Mouse (Mus musculus) left cerebral cortex, adult 9 months (tissue): ENCODE measurements around the gene Tcerg1l.

Experiments used
- DNase-seq, 2 experiments: peaks; one replicate each; pipeline ENCODE4 v3.0.0; 2022; ENCODE audit warnings: low spot score in 2 of 2

The Tcerg1l gene

DNA sequence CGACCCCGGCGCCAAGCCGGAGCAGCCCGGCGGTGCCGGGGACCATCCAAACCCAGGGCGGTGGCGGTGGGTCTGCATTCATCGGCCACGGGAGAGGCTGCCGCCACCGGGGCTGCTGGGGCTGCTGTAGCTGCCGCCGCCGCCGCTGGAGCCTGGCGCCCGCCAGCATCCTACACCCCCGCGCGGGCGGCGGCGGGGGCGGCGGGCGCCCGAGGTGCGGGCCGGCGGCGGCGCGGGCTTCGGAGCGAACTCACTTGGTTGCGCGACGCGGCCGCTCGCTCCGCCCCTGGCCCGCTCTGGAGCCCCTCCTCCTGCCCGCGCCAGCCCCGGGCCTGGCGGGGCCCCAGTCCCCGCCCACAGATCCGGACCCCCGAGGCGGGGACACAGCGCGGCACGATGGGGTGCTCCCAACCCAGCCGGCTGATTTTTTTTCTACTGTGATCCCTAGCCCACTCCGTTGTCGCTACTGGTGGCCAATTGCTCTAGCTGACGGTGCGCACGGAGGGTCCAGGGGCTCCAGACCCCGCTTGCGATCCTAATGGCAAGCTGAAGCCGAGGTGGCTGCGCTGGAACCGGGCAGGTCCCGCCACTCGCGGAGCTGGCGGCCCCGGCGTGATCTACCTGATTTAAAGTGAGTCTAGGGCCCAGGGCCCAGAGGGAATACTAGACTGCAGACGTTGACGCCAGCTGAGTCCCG lies at the start of gene Tcerg1l:
Tcerg1l (minus strand) TSS at position 246 of the 697 bp plus-strand sequence.
- DNase-seq, result no peak

- no peak for DNase-seq
These were observed 44.6 kb upstream of the Tcerg1l start for GRCm38 (mm10) chr7:138442096-138442495.

GRCm38 (mm10) chr7:138432541-138432940 lies 35.0 kb upstream of the Tcerg1l start:
- DNase-seq, result no peak

- DNase-seq, result no peak
These were observed 33.9 kb upstream of the Tcerg1l start for GRCm38 (mm10) chr7:138431456-138431855.

GRCm38 (mm10) chr7:138429916-138430315 lies 32.4 kb upstream of the Tcerg1l start:
- DNase-seq, result no peak

DNA sequence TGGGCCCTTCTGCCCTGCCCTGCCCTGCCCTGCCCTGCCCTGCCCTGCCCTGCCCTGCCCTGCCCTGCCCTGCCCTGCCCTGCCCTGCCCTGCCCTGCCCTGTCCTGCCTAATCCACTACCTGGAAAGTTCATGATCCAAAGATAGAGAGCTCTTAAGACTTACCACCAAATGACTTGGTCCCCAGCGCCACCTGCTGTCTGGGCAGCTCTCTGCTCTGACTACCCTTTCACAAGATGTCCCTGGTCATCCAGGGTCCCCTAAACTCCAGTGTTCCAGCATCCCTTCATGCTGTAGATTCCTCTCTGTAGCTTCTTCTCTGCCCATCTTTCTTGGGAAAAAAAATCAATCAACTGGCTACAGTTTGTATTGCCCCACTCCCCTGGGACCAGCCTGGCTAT lies 31.3 kb upstream of the Tcerg1l start:
- DNase-seq, result peak in 1 of 2 experiments; percentile 68

DNA sequence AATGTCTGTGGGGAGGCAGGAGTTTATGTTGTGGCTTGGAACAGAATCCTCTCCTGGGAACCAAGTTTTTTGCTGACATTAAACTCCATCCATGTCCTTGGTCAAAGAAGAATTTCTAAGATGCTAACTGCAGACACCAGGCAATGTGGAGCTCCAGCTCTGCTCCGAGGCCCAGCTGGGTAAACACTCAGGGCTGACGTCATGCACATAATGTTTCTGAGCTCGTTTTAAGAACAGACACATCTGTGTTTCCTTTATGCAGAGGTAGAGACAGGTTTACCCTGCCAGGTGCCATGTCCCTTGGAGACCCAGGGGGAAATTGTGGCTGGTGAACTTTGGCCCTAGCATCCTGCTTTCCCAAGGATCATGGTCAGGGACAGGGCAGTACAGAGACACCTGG lies 29.9 kb upstream of the Tcerg1l start:
- DNase-seq, result no peak

GRCm38 (mm10) chr7:138413496-138413895 lies 16.0 kb upstream of the Tcerg1l start:
- peak; percentile 13 to 69 for DNase-seq

DNA sequence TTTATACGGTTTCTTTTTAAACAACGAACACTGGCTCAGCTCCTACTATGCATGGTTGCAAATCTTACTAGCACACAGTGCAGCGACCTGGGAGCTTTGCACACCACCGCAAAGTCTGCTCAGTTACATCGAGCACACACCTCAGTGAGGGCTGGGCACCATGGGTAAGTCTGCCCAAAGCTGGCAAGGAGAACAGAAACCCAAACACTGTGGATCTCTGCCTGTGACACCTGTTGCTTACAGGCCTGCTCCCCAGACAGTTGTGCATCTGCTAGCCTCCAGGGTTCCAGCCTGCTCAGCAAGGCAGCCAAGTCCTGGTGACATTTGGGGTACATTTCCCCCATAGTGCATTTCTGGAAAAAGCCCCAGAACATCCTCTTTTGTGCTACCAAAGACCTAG lies 4.1 kb upstream of the Tcerg1l start:
- no peak for DNase-seq

DNA sequence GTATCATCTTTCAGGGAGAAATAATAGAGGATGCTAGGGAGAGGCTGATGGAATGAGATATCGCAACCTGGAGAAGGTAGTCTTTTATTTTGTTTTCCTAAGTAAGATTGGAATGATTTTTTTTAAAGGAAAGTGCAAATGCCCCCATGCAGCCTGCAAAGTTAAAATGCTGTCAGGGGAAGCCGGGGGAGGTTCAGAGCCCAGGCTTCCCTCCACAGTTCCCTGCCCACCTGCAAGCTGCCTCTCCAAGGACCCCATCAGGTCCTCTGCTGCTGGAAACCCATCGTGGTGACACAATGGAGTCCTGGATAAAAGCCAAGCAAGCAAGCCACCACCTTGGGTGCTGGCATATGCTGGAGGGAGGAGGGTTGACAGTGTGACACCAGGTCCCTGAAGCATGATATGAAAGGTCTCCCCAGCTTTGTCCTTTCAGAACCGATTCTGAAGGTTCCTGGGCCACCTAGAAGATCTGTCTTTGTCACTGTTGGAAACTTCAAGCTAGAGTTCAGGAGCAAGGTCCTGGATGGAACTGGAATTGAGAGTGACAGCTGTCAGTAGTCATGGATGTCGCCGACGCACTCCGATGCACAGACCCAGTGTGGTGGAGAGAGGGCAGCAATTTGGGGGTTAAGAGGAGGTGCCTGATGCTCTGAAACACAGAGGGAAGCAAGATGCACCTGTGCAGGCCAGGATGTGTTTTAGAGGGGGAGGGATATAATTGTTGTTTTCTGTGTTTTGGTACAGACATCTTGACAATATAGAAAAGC lies 3.2 kb upstream of the Tcerg1l start:
- DNase-seq, result no peak

DNA sequence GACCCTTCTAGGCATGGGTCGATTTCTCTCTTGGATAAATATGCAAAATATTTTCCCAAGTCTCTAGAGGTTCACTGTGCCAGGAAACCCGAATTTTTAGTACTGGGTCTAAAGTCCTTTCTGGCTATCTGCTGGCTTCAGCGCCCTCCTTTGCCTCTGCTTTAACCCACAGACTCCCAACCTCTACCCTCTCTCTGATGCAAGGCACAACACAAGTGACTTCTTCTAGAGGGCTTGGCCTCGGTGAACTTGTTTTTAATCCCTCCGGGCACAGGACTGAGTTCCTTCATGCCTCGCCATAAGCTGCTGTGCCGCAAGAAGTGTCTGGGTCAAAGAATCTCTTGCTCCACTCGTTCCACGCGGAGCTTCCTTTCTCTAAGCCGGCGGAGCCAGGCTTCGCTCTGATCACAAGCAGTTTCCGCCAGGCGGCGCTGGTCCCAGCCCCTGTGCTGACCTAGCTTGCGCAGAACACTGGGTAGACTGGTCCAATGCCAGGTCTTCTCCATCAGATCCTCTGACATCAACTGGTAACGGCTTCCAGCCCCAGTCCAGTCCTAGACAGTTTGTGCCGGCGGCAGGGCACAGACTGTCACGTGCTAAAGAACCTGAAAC lies 758 bp upstream of the Tcerg1l start:
- peak; percentile 19 to 75 for DNase-seq

DNA sequence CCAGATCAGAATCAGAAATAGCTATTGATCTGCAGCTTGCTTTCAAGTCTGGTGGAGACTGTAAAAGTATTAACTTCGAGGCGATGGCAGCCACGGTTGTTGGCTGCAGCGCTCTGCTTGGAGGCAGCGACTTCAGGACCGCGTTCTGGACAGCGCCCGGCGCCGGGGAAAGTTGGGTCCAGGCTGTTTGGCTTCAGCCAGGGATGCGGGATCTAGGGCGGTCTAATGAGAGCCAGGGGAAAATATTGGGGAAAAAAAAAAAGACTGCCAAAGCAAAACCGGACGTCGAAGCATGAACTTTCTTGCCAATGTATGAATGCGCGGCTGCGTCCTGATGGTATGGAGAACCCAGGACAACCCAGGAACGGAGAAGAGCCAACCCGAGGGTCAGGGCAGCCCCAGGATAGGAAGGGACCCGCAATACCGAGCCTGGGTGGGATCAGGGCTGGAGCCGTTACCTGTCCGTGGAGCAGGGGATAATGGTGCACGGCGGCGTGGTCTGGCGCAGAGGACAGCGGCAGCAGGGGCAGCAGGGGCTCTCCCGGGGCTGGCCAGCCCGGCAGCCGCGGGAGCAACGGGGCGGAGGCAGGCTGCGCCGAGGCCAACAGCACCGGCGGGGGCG lies 556 bp downstream of the Tcerg1l start:
- DNase-seq, result no peak

GRCm38 (mm10) chr7:138396109-138396862 lies 1.2 kb downstream of the Tcerg1l start:
- DNase-seq, result peak in 1 of 2 experiments; percentile 6

DNA sequence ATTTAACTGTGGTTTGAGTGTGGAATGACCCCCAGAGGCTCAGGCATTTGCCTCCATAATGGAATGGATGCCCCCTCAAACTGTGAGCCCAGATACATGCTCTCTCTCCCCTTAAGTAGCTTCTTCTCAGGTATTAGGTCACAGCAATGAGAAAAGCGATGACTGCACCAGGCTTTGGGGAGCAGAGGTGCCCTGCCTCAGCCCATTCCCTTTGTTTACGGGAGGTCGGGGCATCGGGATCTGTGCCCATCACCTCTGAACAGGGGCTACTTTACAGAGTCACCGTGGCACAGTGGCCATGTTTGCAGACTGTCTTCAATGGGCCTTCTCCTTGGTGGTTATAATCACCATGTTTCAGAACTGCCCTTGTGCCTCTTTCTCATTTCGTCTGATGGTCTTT lies 7.6 kb downstream of the Tcerg1l start:
- no peak for DNase-seq

GRCm38 (mm10) chr7:138389071-138389470 lies 8.5 kb downstream of the Tcerg1l start:
- no peak for DNase-seq

- no peak for DNase-seq
These were observed 18.3 kb downstream of the Tcerg1l start for GRCm38 (mm10) chr7:138379221-138379620.

DNA sequence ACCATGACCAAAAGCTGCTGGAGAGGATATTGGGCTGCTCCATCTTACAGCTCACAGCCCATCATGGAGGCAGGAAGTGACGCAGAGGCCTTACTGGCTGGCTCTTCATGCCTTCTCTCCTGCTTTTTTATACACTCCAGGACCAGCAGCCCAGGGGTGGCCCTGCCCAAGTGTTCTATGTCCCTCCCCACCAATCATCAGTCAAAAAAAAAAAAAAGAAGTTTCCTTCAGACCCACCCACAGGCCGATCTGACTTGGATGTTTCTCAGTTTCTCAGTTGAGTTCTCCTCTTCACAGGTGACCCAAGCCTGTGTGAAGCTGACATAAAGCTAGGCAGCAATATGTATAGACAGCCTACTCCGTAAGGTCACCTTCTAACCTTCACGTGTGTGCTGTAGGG lies 19.0 kb downstream of the Tcerg1l start:
- no peak for DNase-seq

- DNase-seq, result no peak
These were observed 22.0 kb downstream of the Tcerg1l start for GRCm38 (mm10) chr7:138375573-138375972.

GRCm38 (mm10) chr7:138374376-138374775 lies 23.2 kb downstream of the Tcerg1l start:
- DNase-seq, result no peak

GRCm38 (mm10) chr7:138373530-138373929 lies 24.0 kb downstream of the Tcerg1l start:
- DNase-seq, result no peak

DNA sequence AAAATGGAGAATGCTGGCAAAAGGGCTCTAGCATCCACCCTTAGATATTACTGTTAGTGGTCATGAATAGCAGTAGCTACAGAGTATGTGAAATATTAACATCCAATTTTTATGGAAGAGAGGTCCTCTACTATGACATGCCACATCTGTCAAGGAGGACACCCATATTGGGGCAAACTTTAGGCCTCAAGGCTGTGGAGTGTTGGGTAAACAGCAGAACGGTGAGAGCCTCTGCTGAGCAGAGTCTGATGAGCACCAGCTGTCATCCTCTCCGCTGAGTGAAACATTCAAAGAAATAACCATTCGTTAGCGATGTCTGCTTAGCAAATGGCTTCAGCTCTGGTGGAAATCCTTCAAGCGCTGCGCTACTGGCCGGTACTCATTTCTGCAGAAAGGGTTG lies 30.0 kb downstream of the Tcerg1l start:
- DNase-seq, result no peak

DNA sequence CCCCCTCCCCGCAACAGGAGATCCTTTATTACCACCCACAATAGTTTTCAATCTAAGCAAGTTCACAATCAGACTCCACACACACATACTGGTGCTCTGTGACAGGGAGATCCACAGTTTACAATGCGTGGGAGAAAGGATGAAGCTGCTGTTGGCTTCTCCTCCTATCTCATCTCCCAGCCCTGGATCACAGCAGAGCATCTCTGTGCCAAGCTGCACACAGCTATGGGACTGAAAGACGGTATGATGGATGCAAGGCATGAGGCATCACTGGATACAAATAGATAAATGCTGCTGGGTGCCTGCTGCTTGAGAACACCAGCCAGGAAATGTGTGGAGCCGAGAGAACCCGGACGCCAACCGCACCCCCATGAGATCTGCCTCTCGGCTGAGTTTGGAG lies 32.0 kb downstream of the Tcerg1l start:
- DNase-seq, result peak in 1 of 2 experiments; percentile 16
